Mouse (Mus musculus) midbrain, embryonic 16.5 days (tissue): Measurements from ENCODE around the gene Aipl1. TPM values are rescaled to one million over a fixed set of nuclear protein-coding genes. Genes with fewer than 3 reads are reported as not detected.

Experiments
- polyA plus RNA-seq: library from polyadenylated mRNA; unstranded; fragments of >200 nt; fragmentation: Nextera tagmentation; extraction: Ambion mirVana; gene quantifications from 2 replicates; pipeline ENCODE4 v1.2.1, GENCODE M21; 2015

Aipl1 gene
- polyA plus RNA-seq, 1 experiment from 2014 or later = 0.65 TPM

Other genes with a start within 250 kb of the Aipl1 start
- 19.4 and 24.5 TPM in 2 replicates for gene Pimreg, start 4.5 kb upstream of the Aipl1 start, polyA plus RNA-seq
- gene Pitpnm3, start 98.3 kb upstream of the Aipl1 start, polyA plus RNA-seq = 5.4 and 6.1 TPM in 2 replicates
- gene Gm43951, start 169.3 kb upstream of the Aipl1 start, polyA plus RNA-seq = 1.7 and 1.9 TPM in 2 replicates
- 18.4 and 26.0 TPM in 2 replicates for gene 4933427D14Rik, start 169.9 kb upstream of the Aipl1 start, polyA plus RNA-seq
- 137 and 145 TPM in 2 replicates for gene Txndc17, start 170.0 kb upstream of the Aipl1 start, polyA plus RNA-seq
- gene Med31, start 178.1 kb upstream of the Aipl1 start, polyA plus RNA-seq = 53.2 and 55.9 TPM in 2 replicates
- gene Slc13a5, start 229.7 kb upstream of the Aipl1 start, polyA plus RNA-seq = 2.5 and 2.6 TPM in 2 replicates